Mouse (Mus musculus) spleen, adult 2 months (tissue): Measurements from ENCODE around the gene Apba2.

Source experiments
- CTCF ChIP-seq: fragments of 200-500 bp; IDR thresholded peaks from 2 replicates; pipeline ENCODE4 v1.5.1; 2011; ENCODE audit warnings: mild to moderate bottlenecking, inconsistent platforms; ENCODE audit not compliant: insufficient read depth, insufficient read length, insufficient replicate concordance; ENCODE audit errors: extremely low read depth
- POLR2A ChIP-seq: fragments of 200-500 bp; IDR thresholded peaks from 2 replicates; pipeline ENCODE4 v1.6.1; 2011; ENCODE audit warnings: low read depth, low read length, inconsistent platforms

GRCm38 (mm10) chr7:64505571-64505970 is 4.1 kb downstream of the Apba2 start:
- TF ChIP-seq CTCF (no peak), POLR2A (no peak)
